Mouse (Mus musculus): ENCODE results near the gene Olfr364-ps1. TPM values are rescaled to one million over a fixed set of nuclear protein-coding genes. Genes with fewer than 3 reads are reported as not detected.

Gene Olfr364-ps1
- polyA plus RNA-seq (2015; fragmentation: Nextera tagmentation; extraction: Ambion mirVana), result not detected in 2 replicates

DNA sequence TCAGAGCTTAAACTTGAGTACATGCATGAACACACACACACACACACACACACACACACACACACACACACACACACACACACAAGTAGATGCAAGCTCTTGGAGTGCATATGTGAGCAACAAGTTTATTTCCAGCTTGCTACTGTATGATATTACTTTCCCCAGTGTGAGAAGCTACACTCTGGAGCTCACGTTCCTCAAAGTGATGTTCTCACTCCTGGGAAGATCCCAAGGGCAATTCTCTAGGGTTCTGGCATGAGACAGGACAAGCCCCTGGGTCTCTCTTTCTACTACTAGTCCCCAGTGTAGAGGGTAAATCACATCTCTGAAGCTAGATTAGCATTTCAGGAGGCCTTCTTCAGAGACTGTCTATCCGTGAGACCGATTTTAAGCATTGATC lies at the start of gene Olfr364-ps1:
TSS of gene Olfr364-ps1 (plus strand) at position 301 of the 400 bp plus-strand sequence.
- Histone ChIP-seq H3K9me3 (no peaks in the 10 kb centered on the region), H3K4me3 (no peak within 1 kb of the TSS), H3K4me2 (no peak within 1 kb of the TSS), H3K4me1 (no peaks in the 10 kb centered on the region), H3K27me3 (no peaks in the 10 kb centered on the region), H3K27ac (no peak within 1 kb of the TSS), H3K36me3 (no peaks in the 10 kb centered on the region), H3K9ac (no peak within 1 kb of the TSS)
- 75% methylated on average over 3 of the region's 3 CpGs for WGBS
- no peak for ATAC-seq (ENCODE audit: borderline replicate concordance, extremely low read depth, low FRiP score, low TSS enrichment)

DNA sequence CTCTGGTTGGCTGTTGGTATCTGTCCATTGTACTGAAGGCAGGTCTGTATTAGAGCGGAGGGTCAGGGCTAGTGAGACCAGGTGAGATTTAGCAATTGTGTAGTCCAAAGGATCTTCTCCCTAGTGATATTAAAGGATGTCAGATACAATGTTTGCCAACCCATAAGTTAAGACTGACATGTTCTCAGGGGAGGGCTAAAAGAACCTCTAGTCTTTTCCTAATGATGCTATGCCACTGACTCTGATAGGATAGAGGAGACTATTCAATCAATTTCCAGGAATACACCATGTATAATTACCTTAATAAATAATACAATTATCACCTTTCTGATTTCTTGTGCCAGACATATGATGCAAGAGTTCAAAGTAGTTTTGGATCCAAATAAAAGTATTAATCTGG lies 21.3 kb upstream of the Olfr364-ps1 start, which contains the start of gene Olfr362:
TSS of gene Olfr362 (minus strand) at position 101 of the 400 bp plus-strand sequence.
- WGBS, result 74% methylated on average over 1 of the region's 1 CpGs
- Histone ChIP-seq H3K4me3 (no peak within 1 kb of the TSS), H3K27me3 (no peaks in the 10 kb centered on the region), H3K36me3 (no peaks in the 10 kb centered on the region), H3K4me1 (no peaks in the 10 kb centered on the region), H3K9ac (no peak within 1 kb of the TSS), H3K27ac (no peak within 1 kb of the TSS), H3K4me2 (no peak within 1 kb of the TSS), H3K9me3 (no peaks in the 10 kb centered on the region; the same call in 1 of the 2 replicates)
- no peak for ATAC-seq (ENCODE audit: borderline replicate concordance, extremely low read depth, low FRiP score, low TSS enrichment)

DNA sequence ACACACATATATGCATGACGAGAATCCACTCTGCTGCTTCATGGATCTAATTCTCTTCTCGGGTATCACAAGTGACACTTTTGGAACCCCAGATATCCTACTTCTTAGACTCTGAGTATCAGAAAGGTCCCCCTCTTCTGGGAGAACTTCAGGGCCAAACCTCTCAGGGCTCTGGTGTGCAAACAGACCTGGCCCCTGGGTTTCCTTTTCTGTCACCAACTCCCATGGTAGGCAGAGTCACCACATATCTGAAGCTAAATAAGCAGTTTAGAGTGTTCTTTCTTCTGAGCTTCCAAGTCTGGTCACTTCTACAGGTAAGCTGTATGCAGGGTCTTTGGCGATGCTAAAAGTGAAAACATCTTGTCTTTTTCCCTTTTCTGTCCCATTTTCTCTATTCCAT lies 48.8 kb downstream of the Olfr364-ps1 start, which contains the start of gene Olfr365:
TSS of gene Olfr365 (plus strand) at position 301 of the 400 bp plus-strand sequence.
- no peak within 1 kb of the TSS for H3K27ac ChIP-seq
- H3K4me2 ChIP-seq, result no peak within 1 kb of the TSS
- H3K4me3 ChIP-seq, result no peak within 1 kb of the TSS
- H3K27me3 ChIP-seq, result no peaks in the 10 kb centered on the region
- no peak for ATAC-seq (ENCODE audit: borderline replicate concordance, extremely low read depth, low FRiP score, low TSS enrichment)
- no peak within 1 kb of the TSS for H3K9ac ChIP-seq
- 71% methylated on average over 3 of the region's 3 CpGs for WGBS
- H3K36me3 ChIP-seq, result no peaks in the 10 kb centered on the region
- no peaks in the 10 kb centered on the region for H3K4me1 ChIP-seq
- no peaks in the 10 kb centered on the region for H3K9me3 ChIP-seq

Other genes starting within 250 kb of the Olfr364-ps1 start
- gene Olfr353, start 246.4 kb upstream of the Olfr364-ps1 start, polyA plus RNA-seq (2015; fragmentation: Nextera tagmentation; extraction: Ambion mirVana), result not detected in 2 replicates
- not detected in 2 replicates for gene Olfr354, start 233.6 kb upstream of the Olfr364-ps1 start, polyA plus RNA-seq (2015; fragmentation: Nextera tagmentation; extraction: Ambion mirVana)
- not detected in 2 replicates for gene Olfr355, start 210.4 kb upstream of the Olfr364-ps1 start, polyA plus RNA-seq (2015; fragmentation: Nextera tagmentation; extraction: Ambion mirVana)
- gene Olfr356, start 202.2 kb upstream of the Olfr364-ps1 start, polyA plus RNA-seq (2015; fragmentation: Nextera tagmentation; extraction: Ambion mirVana), result not detected in 2 replicates
- gene Olfr357, start 145.5 kb upstream of the Olfr364-ps1 start, polyA plus RNA-seq (2015; fragmentation: Nextera tagmentation; extraction: Ambion mirVana), result not detected in 2 replicates
- not detected in 2 replicates for gene Olfr358, start 130.0 kb upstream of the Olfr364-ps1 start, polyA plus RNA-seq (2015; fragmentation: Nextera tagmentation; extraction: Ambion mirVana)
- gene Olfr360, start 73.6 kb upstream of the Olfr364-ps1 start, polyA plus RNA-seq (2015; fragmentation: Nextera tagmentation; extraction: Ambion mirVana), result not detected in 2 replicates
- gene Olfr361, start 50.0 kb upstream of the Olfr364-ps1 start, polyA plus RNA-seq (2015; fragmentation: Nextera tagmentation; extraction: Ambion mirVana), result not detected in 2 replicates
- gene Olfr362, start 21.4 kb upstream of the Olfr364-ps1 start, polyA plus RNA-seq (2015; fragmentation: Nextera tagmentation; extraction: Ambion mirVana), result not detected in 2 replicates
- gene Olfr365, start 48.9 kb downstream of the Olfr364-ps1 start, polyA plus RNA-seq (2015; fragmentation: Nextera tagmentation; extraction: Ambion mirVana), result not detected in 2 replicates
- gene Olfr366, start 72.3 kb downstream of the Olfr364-ps1 start, polyA plus RNA-seq (2015; fragmentation: Nextera tagmentation; extraction: Ambion mirVana), result not detected in 2 replicates
- not detected in 2 replicates for gene Olfr368, start 187.2 kb downstream of the Olfr364-ps1 start, polyA plus RNA-seq (2015; fragmentation: Nextera tagmentation; extraction: Ambion mirVana)
- 52.2 and 53.1 TPM in 2 replicates for gene Pdcl, start 220.0 kb downstream of the Olfr364-ps1 start, polyA plus RNA-seq (2015; fragmentation: Nextera tagmentation; extraction: Ambion mirVana)